Mouse (Mus musculus) right cerebral cortex, adult 2 months (tissue): ENCODE data around the gene Olfr159.
"Not testable (repeated sequence)": the region's sequence is repeated elsewhere in the genome, so short reads cannot be mapped to it uniquely, and the experiment has no call there.

ENCODE experiments used
- DNase-seq, 2 experiments: peaks; one replicate each; pipeline ENCODE4 v3.0.0; 2021 to 2022; ENCODE audit warnings: low spot score in 2 of 2

Olfr159 gene

DNA sequence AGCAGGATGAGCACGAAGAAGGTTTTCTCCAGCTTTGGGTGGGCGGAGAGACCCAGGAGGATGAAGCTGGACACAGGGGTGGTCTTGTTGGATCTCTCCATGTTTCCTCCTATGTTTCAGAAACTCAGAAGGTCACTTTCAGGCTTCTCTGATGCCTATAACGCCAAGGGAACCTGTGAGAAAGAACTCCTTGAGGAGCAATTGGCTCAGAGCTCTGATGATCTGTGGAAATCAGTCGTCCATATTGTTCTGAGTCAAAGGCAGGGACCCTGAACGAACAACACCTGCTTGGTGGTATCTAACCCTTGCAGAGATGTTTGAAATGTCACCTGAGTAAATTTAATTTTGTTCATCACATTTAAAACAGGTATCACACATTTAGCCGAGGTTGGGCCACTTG lies at the start of gene Olfr159:
TSS of gene Olfr159 (minus strand) at position 101 of the 400 bp plus-strand sequence.
- DNase-seq, result no peak

DNA sequence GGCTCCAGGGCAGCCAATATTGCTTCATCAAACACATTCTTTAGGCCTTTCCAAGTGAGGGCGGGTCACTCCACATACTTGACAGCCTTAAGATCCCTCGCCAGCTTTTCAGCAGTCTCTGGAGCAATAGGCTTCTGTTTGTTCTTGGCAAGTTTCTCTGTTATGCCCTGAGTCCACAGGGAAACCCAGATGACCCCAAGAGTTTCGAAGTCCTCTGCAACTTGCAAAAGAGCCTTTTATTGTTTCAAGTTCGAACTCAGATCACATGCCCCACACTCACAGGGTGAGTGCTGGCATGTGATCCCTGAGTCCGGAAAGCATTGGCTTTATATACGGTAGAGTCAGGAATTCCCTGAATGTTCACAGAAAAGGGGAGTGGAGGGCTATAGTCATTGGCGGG lies 28.1 kb upstream of the Olfr159 start:
- DNase-seq, result no peak

DNA sequence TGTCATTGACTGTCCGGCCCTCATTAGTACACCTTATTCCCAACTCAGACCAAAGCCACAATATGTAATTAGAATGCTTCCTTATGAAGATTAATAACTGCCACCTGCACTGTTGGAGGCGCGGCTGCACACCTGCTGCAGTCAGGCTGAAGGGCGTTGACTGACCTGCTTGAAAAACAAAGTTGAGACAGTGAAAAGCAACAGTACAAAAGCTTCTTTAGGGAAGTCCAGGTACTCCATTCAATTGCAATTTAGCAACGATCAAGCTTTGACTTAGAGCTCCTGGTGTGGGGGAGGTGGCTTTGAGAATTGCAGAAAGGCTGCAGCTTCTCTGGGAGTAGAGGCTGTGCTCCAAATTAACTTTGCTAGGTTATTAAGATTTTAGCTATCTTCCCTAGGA lies 25.0 kb upstream of the Olfr159 start:
- not testable (repeated sequence) for DNase-seq

DNA sequence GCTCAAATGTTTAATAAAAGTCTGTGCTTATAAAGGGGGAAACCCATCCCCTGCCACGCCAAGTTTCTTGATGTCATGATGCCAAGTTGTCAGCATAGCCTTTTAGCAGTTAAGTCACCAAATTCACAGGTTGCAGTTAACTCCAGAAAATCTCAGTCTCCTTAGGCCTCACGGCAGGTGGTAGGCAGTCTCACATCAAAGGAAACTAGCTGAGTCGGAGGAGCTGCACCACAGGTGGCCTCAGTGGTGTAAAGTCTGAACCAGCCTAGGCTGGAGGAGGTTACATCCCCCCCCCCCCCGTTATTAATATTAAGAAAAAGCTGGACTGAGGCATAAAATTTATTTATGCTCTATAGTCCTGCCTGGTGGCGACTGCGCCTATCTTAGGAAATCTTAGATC lies 24.5 kb upstream of the Olfr159 start:
- DNase-seq, result no peak

DNA sequence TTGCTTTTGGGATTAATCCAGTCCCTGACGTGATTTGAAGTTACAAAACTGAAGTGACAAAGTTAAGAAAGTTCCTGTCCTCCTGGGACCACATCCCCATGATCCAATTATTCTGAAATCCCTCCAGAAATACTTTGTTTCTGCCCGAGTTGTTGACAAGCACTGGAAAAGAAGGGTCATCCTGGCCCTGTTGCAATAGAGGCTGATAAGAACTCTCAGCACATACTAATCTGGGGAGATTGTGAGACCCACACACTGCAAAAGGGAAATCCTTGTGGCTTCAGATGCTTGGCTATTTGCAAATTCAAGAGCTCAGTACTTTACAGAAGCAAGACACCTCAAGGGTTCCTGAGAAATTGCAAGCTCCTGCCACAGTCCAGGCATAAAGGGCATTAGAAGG lies 1.5 kb upstream of the Olfr159 start:
- no peak for DNase-seq

DNA sequence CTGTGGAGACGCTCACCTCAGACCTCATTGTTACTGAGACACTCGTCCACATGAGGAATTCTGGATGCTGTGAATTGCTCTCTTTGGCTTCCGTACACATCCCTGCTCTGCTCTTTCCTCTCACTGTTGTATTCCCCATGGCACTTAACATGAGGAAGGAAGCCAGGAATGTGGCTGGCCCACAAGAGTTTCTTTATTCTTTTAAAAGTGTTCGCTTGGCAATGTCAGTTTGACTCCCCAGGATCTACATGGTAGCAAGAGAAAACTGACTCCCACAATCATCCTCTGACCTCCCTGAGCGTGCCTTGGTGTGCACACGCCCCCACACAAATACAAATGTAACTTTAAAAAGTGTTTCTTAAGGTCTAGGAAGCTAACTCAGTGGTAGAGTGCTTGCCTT lies 817 bp upstream of the Olfr159 start:
- no peak for DNase-seq

DNA sequence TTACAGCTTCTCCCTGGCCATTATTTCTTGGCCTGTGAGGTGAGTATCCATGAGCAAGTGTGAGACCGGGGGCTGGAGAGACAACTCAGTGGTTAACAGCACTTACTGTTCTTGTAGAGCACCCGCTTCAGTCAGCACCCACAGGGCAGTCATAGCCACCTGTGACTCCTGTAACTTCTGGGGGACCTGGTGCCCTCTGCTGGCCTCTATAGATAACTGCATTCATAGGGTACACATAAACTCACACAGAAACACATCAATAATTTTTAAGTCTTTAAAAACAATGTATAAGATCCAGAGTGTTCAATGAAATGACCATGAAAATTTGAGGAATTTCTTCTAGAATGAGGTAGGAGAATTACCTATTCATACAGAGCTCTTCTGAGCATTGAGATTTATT lies 1.4 kb downstream of the Olfr159 start:
- DNase-seq, result no peak

DNA sequence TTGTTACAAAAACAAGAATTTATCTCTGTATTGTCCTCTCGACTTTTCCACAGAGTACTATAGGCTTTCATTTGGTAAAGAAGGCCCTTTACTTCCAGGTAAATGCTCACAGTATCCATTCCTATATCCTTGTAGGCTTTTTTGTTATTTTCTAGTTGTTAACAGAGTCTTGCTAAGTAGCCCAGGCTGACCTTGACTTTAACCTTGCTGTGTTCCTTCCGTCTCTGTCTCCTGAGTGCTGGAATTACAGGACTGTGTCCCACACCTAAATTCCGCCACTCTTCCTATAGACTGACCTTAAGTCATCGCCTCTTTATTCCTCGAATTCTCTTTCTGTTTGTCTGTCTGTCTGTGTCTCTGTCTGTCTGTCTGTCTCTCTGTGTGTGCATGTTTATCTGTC lies 2.5 kb downstream of the Olfr159 start:
- no peak for DNase-seq

DNA sequence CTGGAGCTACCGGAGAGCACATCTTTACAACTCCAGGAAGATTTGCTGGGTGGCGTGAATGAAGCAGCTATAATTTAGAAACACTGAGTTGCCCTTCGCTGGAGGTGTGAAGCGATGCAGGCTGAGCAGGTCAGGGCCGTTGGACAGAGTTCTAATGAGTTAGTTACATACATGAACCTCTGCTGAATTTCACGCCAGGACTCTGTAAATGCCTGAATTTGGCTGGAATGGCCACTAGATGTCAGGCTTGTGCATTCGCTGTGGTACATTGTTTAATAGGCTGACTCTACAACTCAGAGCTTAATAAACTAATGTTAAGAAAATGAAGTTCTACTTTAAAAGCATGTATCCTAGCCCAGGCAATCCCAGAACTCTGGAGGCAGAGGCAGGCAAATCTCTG lies 7.4 kb downstream of the Olfr159 start:
- peak; percentile 78 to 83 for DNase-seq

DNA sequence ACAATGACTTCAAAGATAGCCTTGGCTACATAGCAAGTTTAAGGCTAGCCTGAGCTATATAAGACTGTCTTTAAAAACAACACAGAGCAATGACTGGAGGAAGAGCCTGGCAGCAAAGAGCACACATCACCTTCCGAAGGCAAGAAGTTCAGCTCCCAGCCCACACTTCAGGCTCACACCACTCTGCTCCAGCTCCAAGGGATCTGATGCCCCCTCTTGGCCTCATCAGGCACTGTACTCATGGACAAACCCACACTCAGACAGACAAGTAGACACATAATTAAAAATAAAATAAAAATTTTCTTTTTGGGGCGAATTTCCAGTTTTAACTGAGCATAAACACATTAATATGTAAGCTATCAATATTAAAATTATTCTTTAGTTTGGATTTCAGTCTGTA lies 9.5 kb downstream of the Olfr159 start:
- DNase-seq, result no peak

DNA sequence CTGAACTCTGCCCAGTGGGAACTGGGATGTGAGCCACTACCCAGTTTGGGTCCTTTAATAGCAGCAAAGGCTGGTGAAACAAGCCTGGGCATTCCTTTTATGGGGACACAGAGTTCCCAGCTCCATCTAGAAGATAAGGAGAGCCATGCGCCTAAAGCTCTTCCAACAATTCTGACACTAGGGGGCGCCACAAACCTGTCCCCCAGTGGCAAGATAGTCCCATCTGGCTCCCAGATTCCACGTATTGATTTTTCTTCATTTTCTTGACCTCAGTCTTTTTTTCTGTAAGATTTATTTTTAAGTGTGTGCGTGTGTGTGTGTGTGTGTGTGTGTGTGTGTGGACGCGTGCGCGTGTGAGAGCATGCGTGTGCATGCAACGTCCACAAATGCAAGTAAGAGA lies 10.3 kb downstream of the Olfr159 start:
- DNase-seq, result peak; percentile 9 to 12

DNA sequence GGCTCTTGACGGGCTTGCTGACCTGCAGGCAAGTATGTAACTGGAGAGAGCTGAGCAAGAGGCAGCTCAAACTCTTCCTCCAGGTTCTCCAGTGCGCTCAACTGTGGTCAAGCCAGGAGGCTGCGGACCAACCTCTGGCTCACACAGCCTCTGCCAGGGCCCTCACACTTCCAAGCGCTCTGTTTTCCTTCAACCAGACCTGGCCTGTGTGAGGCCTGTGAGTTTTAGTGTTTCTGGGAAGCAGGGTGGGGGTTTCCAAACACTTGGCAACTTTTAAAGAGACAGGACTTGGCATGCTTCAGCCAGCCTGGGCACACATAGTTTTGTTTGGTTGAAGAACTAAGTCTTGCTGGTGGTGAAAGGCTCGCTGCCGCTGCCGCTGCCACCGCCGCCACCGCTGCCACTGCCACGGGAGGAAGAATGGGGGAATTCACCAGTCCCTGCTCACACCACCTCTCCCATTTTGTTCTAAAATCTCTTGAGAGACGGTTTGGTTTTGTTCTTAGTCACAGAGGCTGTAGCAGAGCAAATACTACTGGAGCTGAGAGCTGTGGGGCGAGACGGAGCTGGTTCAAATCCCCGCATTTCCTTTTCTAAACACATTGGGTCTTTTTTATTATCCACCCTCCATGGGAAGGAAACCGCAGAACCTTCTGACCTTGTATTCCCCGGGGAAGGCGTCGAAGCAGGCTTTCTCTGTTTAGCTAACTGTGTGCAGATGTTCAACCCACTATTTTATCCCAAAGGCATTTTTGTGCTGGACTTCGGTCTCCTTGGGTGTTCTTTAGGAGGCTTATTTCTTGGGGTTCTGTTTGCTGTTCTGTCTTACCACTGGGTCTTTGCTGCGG lies 11.0 kb downstream of the Olfr159 start:
- peak in 1 of 2 experiments; percentile 10 for DNase-seq

DNA sequence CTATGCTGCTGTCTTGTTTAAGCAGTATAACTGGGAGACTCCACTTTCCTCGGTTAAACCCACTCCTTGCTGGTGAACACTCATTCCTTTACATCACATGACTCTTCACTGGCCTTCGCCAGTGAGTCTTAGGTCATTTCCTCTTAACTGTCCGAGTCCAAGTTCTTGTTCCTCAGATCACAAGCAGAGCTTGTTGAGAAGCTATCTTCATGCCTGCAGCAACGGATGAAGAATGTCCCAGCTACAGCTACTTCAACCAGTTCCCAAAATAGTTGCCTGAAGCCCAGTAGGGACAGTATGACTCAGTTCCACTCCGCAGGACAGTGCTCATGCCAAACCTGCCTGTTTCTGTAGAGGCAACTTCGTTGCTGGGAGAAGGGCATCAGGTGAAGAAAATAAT lies 13.6 kb downstream of the Olfr159 start:
- DNase-seq, result no peak

DNA sequence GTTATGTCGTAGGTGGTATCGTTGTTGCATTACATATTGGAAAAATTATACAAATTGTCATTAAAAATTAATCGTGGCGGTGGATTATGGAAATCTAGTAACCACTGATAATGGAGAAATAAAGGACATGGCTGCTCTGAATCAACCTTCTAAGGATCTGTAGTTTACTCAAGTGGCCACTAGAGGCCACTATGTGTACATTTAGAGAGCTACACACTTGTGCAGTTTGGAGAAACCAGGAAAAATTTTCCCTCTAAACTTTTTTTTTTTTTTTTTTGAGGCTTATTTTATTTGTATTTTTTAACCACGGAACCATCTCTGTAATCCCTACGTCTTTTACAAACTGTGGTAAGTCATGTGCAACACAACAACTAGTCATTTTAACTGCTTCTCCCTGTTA lies 25.6 kb downstream of the Olfr159 start:
- DNase-seq, result no peak

DNA sequence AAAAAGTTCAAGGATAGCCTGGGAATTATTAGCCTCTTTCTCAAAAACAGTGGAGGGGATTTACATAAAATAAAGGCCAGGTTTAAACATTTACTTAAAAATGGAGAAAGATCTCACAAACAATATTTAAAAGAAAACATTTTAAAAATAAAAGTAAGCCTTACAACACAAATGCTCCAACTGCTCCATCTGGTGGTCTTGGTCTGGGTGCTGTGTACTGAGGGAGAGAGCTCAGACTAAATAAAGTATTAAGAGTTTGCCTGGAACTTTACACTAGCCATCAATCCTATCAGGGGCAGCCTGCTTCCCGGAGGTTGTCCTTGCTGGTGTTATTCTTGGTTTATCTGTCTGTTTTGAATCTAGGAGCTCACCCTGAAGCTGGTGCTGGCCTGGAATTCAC lies 27.7 kb downstream of the Olfr159 start:
- no peak for DNase-seq

DNA sequence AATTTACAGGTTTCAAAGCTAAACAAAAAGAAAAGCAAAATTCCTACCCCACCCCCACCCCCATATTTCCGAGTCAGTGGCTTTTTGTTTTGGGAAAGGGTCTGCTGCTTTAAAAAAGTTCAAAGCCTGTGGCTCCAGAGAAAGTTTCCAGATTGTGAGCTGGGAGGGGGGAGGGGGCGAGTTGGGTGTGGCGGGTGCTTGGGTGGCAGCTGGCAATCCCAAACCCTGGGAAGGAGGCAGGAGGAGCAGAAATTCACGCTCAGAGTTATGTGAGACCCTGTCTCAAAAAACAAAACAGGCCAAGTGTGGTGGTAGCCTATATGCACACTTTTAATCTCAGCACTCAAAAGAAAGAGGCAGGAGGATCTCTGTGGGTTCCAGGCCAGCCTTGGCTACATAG lies 28.2 kb downstream of the Olfr159 start:
- no peak for DNase-seq

DNA sequence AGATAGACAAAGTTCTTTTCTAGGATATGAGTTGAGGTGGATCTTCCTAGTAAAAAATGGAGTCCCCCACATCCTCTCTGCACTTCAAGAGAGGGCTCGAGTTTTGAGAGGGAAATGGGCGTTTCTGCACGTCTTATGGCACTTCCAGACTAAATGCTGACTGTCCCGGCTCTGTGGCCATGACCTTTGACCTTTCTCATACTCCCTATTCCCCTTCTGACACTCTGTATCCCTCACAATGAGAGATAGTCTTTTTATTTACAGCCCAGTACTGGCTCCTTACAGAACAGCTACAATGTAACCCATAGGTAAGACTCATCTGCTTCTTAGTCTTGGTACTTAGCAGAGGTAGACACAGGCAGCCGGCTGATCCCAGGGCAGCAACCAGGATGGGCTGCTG lies 29.3 kb downstream of the Olfr159 start:
- DNase-seq, result no peak

DNA sequence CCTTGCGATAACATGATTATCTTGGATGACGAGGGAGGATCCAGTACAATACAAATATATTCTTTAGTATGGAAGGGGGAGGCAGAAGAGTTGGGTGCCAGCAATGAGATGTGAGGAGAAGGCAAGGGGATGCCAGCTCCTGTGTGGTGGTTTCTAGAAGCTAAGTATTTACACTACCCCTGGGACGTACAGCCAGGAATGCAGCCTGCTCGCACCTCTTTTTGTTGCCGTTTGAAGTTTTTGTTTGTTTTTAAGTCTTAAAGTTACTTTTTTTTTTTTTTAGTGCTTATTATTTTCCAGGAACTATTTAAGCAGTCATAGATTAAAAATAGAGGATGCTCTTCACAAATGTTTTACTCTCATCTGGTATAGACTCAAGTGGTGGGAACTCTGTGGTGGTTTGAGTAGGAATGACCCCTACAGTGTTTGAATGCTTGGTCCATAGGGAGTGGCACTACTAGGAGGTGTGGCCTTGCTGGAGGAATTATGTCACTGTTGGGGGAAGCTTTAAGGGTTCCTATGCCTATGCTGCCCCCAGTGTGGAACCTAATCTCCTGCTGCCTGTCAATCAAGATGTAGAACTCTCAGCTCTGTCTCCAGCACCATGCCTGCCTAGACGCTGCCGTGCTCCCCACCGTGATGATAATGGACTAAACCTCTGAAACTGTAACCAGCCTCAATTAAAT lies 31.7 kb downstream of the Olfr159 start:
- DNase-seq, result no peak

DNA sequence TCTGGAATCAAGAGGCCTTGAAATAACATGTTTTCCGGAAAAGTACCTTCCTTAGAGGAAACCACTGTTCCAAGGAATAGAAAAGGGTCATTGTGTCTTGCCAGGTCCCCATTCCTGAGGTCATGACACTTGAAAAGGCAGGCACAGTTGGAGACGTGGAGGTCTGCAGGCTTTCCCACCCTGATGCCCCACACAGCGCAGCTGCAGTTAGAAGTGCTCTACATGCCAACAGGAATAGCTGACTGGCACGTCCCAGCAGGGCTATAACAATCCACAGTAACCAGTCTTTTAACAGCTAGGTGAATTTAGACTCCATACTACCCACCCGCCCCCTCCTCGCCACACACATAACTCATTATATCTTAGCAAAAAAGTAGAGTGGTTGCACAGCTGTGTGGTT lies 33.7 kb downstream of the Olfr159 start:
- no peak for DNase-seq

DNA sequence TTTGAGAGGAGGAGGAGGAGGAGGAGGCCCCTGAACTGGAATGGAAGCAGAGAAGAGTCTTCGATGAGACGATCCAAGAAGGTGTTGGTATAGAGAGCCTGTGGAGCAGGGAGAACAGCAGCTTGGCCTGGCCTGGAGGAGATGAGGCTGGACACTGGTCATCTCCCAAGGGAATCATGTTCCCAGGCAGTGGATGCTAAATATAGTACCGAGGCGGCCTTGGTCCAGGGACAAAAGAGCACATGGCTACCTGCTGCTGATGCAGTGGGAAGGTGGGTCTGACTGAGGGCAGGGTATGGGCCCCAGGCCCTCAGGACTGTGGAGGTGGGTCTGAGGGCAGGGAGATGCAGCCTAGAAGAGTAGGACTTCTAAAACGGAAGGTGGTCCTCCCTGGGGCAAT lies 37.6 kb downstream of the Olfr159 start:
- DNase-seq, result no peak

DNA sequence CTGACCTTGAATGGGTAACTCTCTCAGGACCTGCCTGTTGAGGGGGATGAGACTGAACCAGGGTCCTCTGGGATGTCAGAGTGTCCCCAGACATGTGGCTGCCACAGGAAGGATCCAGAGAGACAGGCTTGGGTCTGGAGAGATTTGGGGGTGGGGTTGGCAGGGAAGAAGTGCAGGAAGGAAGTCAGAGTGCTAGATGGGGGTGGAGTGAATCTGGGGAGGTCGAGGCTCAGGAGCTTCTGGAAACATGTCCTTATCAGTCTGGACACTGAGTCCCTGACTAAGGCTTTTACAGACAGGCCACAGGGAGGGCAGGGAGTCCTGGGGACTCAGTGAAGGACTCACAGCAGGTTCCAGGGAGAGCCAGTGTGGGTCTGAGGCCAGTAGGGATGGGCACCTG lies 38.6 kb downstream of the Olfr159 start:
- DNase-seq, result no peak

DNA sequence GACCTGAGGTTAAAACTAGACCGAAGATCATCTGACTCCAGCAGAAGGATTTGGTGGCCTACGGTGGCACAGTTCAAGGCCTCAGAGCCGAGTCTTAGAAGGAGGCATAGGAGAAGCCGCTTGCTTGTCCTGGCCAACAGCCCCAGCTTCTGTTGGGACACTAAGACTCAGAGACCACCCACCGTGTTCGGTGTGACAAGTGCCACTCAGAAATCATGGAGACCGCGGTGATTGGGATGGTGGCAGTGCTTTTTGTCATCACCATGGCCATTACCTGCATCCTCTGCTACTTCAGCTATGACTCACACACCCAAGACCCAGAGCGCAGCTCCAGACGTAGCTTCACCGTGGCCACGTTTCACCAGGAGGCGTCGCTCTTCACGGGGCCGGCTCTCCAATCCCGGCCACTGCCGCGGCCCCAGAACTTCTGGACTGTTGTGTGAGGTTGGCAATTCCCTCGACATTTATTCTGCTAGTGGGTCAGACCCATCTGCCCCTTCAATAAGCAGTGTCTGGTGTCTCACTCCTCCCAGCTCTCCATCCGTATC lies 40.0 kb downstream of the Olfr159 start:
- no peak for DNase-seq
